Mouse (Mus musculus) small intestine, adult 2 months (tissue): ENCODE measurements at regions not wholly inside any gene's neighbourhood (a gene's known extent, or its start where the extent isn't known, plus 50 kb on each side); places are given as distances from the start of the nearest gene placed in this dataset.

Source experiments
- H3K27ac ChIP-seq: fragments of 200-500 bp; 2 replicates; pipeline ENCODE4 v1.5.1; 2012; ENCODE audit warnings: low read depth, low read length, control low read depth, inconsistent platforms; ENCODE audit not compliant: insufficient read depth
- H3K27me3 ChIP-seq: fragments of 200-500 bp; 2 replicates; pipeline ENCODE4 v1.6.1; 2012; ENCODE audit warnings: mild to moderate bottlenecking, moderate library complexity, low read length, inconsistent platforms; ENCODE audit not compliant: control insufficient read depth, insufficient read depth
- H3K36me3 ChIP-seq: fragments of 200-500 bp; 2 replicates; pipeline ENCODE4 v1.6.1; 2012; ENCODE audit warnings: mild to moderate bottlenecking, low read length, control low read depth, inconsistent platforms; ENCODE audit not compliant: control insufficient read depth, insufficient read depth
- H3K4me1 ChIP-seq: fragments of 200-500 bp; 2 replicates; pipeline ENCODE4 v1.6.1; 2012; ENCODE audit warnings: low read length, inconsistent platforms, mixed read lengths; ENCODE audit not compliant: control insufficient read depth, insufficient read depth, insufficient read length
- H3K4me3 ChIP-seq: fragments of 200-500 bp; 2 replicates; pipeline ENCODE4 v1.5.1; 2012; ENCODE audit warnings: low read depth, mild to moderate bottlenecking, control low read depth, inconsistent platforms, low read length, moderate library complexity
- CTCF ChIP-seq: fragments of 200-500 bp; IDR thresholded peaks from 2 replicates; pipeline ENCODE4 v1.5.1; 2012; ENCODE audit warnings: low read depth, mild to moderate bottlenecking, control low read depth, inconsistent platforms, low read length, moderate library complexity, mixed read lengths; ENCODE audit not compliant: insufficient replicate concordance, insufficient read length; ENCODE audit errors: extremely low read depth
- POLR2A ChIP-seq: fragments of 200-500 bp; IDR thresholded peaks from 2 replicates; pipeline ENCODE4 v1.6.1; 2012; ENCODE audit warnings: low read depth, mild to moderate bottlenecking, control low read depth, inconsistent platforms, low read length, moderate library complexity
- WGBS: fragments of 180-500 bp; shearing (Covaris S2); methylation state at CpG from one replicate; pipeline ENCODE4 v1.1.7; 2018; 5-methylcytosine and 5-hydroxymethylcytosine counted together

GRCm38 (mm10) chr16:92899704-92900103 is 73.8 kb upstream of the Runx1 start:
- TF ChIP-seq POLR2A (no peak), CTCF (no peak)
- no peak overlapping the region for H3K27ac ChIP-seq
- no peaks in the 10 kb centered on the region for H3K27me3 ChIP-seq
- no peaks in the 10 kb centered on the region for H3K36me3 ChIP-seq
- WGBS: 64% methylated on average over 1 of the region's 1 CpGs
- H3K4me3 ChIP-seq: no peak overlapping the region
- H3K4me1 ChIP-seq: peaks cover 2% of the 10 kb centered on the region; the same call in 1 of the 2 replicates

- 79% methylated on average over 2 of the region's 2 CpGs for WGBS
Measured at GRCm38 (mm10) chr16:92891741-92892140, 65.8 kb upstream of the Runx1 start.

GRCm38 (mm10) chr16:92890713-92891112 is 64.8 kb upstream of the Runx1 start:
- WGBS: 88% methylated on average over 3 of the region's 3 CpGs
- H3K27ac ChIP-seq: no peak overlapping the region
- no peaks in the 10 kb centered on the region for H3K27me3 ChIP-seq
- TF ChIP-seq POLR2A (no peak), CTCF (no peak)
- no peak overlapping the region for H3K4me3 ChIP-seq
- no peaks in the 10 kb centered on the region for H3K36me3 ChIP-seq
- no peaks in the 10 kb centered on the region for H3K4me1 ChIP-seq

More at GRCm38 (mm10) chr16:92891741-92892140, 65.8 kb upstream of the Runx1 start:
- Histone ChIP-seq H3K4me3 (no peak overlapping the region), H3K27me3 (no peaks in the 10 kb centered on the region), H3K4me1 (no peaks in the 10 kb centered on the region), H3K36me3 (no peaks in the 10 kb centered on the region), H3K27ac (no peak overlapping the region)
- TF ChIP-seq CTCF (no peak), POLR2A (no peak)

- Histone ChIP-seq H3K4me1 (no peaks in the 10 kb centered on the region), H3K4me3 (no peak overlapping the region), H3K36me3 (no peaks in the 10 kb centered on the region), H3K27ac (no peak overlapping the region), H3K27me3 (no peaks in the 10 kb centered on the region)
- WGBS: 91% methylated on average over 10 of the region's 10 CpGs
- no peak for TF ChIP-seq POLR2A
- no peak for TF ChIP-seq CTCF
Measured at GRCm38 (mm10) chr16:92889537-92889936, 63.6 kb upstream of the Runx1 start.

GRCm38 (mm10) chr16:92886226-92886625 is 60.3 kb upstream of the Runx1 start:
- TF ChIP-seq CTCF (no peak), POLR2A (no peak)
- no peak overlapping the region for H3K4me3 ChIP-seq
- no peaks in the 10 kb centered on the region for H3K36me3 ChIP-seq
- H3K27me3 ChIP-seq: no peaks in the 10 kb centered on the region
- H3K4me1 ChIP-seq: no peaks in the 10 kb centered on the region
- no peak overlapping the region for H3K27ac ChIP-seq
- 94% methylated on average over 3 of the region's 3 CpGs for WGBS

GRCm38 (mm10) chr16:92883821-92884272 is 57.9 kb upstream of the Runx1 start:
- Histone ChIP-seq H3K36me3 (no peaks in the 10 kb centered on the region), H3K27ac (no peak overlapping the region), H3K27me3 (no peaks in the 10 kb centered on the region), H3K4me1 (no peaks in the 10 kb centered on the region), H3K4me3 (no peak overlapping the region)
- WGBS: 70% methylated on average over 12 of the region's 12 CpGs
- no peak for TF ChIP-seq CTCF
- TF ChIP-seq POLR2A: no peak

GRCm38 (mm10) chr16:92880356-92881043 is 54.6 kb upstream of the Runx1 start:
- whole genome bisulfite sequencing: 81% methylated on average over 3 of the region's 3 CpGs

More at GRCm38 (mm10) chr16:92880356-92881043, 54.6 kb upstream of the Runx1 start:
- H3K27me3 ChIP-seq: no peaks in the 10 kb centered on the region
- H3K27ac ChIP-seq: no peak overlapping the region
- TF ChIP-seq POLR2A: no peak
- TF ChIP-seq CTCF: no peak
- H3K4me1 ChIP-seq: no peaks in the 10 kb centered on the region
- H3K36me3 ChIP-seq: no peaks in the 10 kb centered on the region
- H3K4me3 ChIP-seq: no peak overlapping the region
